Mouse (Mus musculus): ENCODE results near the gene Wdr93. TPM values are rescaled to one million over a fixed set of nuclear protein-coding genes. Genes with fewer than 3 reads are reported as not detected.
A peak's percentile ranks its signal among the peaks of the same experiment; 100 is the strongest.

Wdr93 gene
- total and polyA plus RNA-seq, 3 experiments, result 0.10 to 0.31 TPM; not detected in 1

- Histone ChIP-seq H3K27me3 (ENCODE audit: control insufficient read depth, insufficient read depth, low read length) (no peaks in the 10 kb centered on the region), H3K79me2 (replicated peaks; ENCODE audit: control insufficient read depth, insufficient read depth, low read length) (no peaks in the 10 kb centered on the region), H3K36me3 (ENCODE audit: control insufficient read depth, insufficient read depth, low read length) (no peaks in the 10 kb centered on the region), H3K4me1 (ENCODE audit: control insufficient read depth, insufficient read depth, low read length) (no peaks in the 10 kb centered on the region), H3K4me3 (no peak overlapping the region), H3K27ac (no peak overlapping the region), H3K9ac (ENCODE audit: low read depth, low read length) (no peak overlapping the region)
- WGBS, result 58% methylated on average over 6 of the region's 6 CpGs
- no peak for TF ChIP-seq POLR2A (IDR thresholded peaks at IDR 0.05; ENCODE audit: insufficient read depth, low read depth, low read length)
- TF ChIP-seq CTCF (IDR thresholded peaks at IDR 0.05), result no peak
- no peak for TF ChIP-seq EP300 (IDR thresholded peaks at IDR 0.05; ENCODE audit: insufficient read depth, low read depth, low read length)
- intact Hi-C loops (cut with DNase I), result loop anchor here (1.0 to 10.0 kb wide), 2 partner anchors 115 to 425 kb away; no protein-coding TSS in a partner anchor
- no peak for DNase-seq
Observed at GRCm38 (mm10) chr7:79799506-79799905, 56.5 kb downstream of the Wdr93 start.

GRCm38 (mm10) chr7:79800336-79800735, 57.4 kb downstream of the Wdr93 start:
- H3K79me2 ChIP-seq (replicated peaks; ENCODE audit: control insufficient read depth, insufficient read depth, low read length), result no peaks in the 10 kb centered on the region
- no peaks in the 10 kb centered on the region for H3K4me1 ChIP-seq (ENCODE audit: control insufficient read depth, insufficient read depth, low read length)
- H3K36me3 ChIP-seq (ENCODE audit: control insufficient read depth, insufficient read depth, low read length), result no peaks in the 10 kb centered on the region
- intact Hi-C loops (cut with DNase I), result no loop called here
- H3K9ac ChIP-seq (ENCODE audit: low read depth, low read length), result no peak overlapping the region
- 84% methylated on average over 4 of the region's 4 CpGs for WGBS
- H3K27me3 ChIP-seq (ENCODE audit: control insufficient read depth, insufficient read depth, low read length), result no peaks in the 10 kb centered on the region
- no peak overlapping the region for H3K4me3 ChIP-seq
- no peak overlapping the region for H3K27ac ChIP-seq
- DNase-seq, result no peak
- TF ChIP-seq CTCF (IDR thresholded peaks at IDR 0.05), result no peak
- TF ChIP-seq EP300 (IDR thresholded peaks at IDR 0.05; ENCODE audit: insufficient read depth, low read depth, low read length), result no peak
- TF ChIP-seq POLR2A (IDR thresholded peaks at IDR 0.05; ENCODE audit: insufficient read depth, low read depth, low read length), result no peak

GRCm38 (mm10) chr7:79801391-79801790, 58.4 kb downstream of the Wdr93 start:
- no peaks in the 10 kb centered on the region for H3K36me3 ChIP-seq (ENCODE audit: control insufficient read depth, insufficient read depth, low read length)
- H3K4me3 ChIP-seq, result no peak overlapping the region
- intact Hi-C loops (cut with DNase I), result no loop called here
- DNase-seq, result no peak
- TF ChIP-seq CTCF (IDR thresholded peaks at IDR 0.05) (no peak), POLR2A (IDR thresholded peaks at IDR 0.05; ENCODE audit: insufficient read depth, low read depth, low read length) (no peak), EP300 (IDR thresholded peaks at IDR 0.05; ENCODE audit: insufficient read depth, low read depth, low read length) (no peak)
- H3K79me2 ChIP-seq (replicated peaks; ENCODE audit: control insufficient read depth, insufficient read depth, low read length), result no peaks in the 10 kb centered on the region
- H3K9ac ChIP-seq (ENCODE audit: low read depth, low read length), result no peak overlapping the region
- WGBS, result 80% methylated on average over 11 of the region's 11 CpGs
- no peak overlapping the region for H3K27ac ChIP-seq
- no peaks in the 10 kb centered on the region for H3K4me1 ChIP-seq (ENCODE audit: control insufficient read depth, insufficient read depth, low read length)
- H3K27me3 ChIP-seq (ENCODE audit: control insufficient read depth, insufficient read depth, low read length), result no peaks in the 10 kb centered on the region

DNA sequence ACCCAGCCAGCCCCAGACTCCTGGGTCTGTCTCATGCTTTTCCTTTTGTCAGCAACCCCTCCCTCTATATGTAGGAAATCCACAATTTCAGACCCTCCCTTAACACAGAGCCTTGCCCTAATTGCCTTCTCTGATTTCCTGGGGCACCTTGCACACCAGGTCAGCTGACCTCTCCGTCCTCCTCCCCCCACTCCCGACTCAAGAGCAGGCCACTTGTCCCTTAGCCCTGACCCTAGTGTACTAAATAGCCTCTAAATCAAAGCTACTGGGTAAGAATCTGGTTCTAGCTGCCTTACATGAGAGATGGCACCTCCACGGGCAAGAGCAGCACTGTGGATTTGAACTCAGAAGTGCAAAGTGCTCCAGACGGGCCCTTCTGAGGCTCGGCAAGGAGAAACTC, 59.1 kb downstream of the Wdr93 start:
- Histone ChIP-seq H3K27me3 (ENCODE audit: control insufficient read depth, insufficient read depth, low read length) (no peaks in the 10 kb centered on the region), H3K79me2 (replicated peaks; ENCODE audit: control insufficient read depth, insufficient read depth, low read length) (no peaks in the 10 kb centered on the region), H3K9ac (ENCODE audit: low read depth, low read length) (no peak overlapping the region), H3K4me1 (ENCODE audit: control insufficient read depth, insufficient read depth, low read length) (no peaks in the 10 kb centered on the region), H3K36me3 (ENCODE audit: control insufficient read depth, insufficient read depth, low read length) (no peaks in the 10 kb centered on the region), H3K27ac (no peak overlapping the region), H3K4me3 (no peak overlapping the region)
- intact Hi-C loops (cut with DNase I), result no loop called here
- WGBS, result 80% methylated on average over 5 of the region's 5 CpGs
- no peak for TF ChIP-seq POLR2A (IDR thresholded peaks at IDR 0.05; ENCODE audit: insufficient read depth, low read depth, low read length)
- TF ChIP-seq CTCF (IDR thresholded peaks at IDR 0.05), result no peak
- no peak for TF ChIP-seq EP300 (IDR thresholded peaks at IDR 0.05; ENCODE audit: insufficient read depth, low read depth, low read length)
- DNase-seq, result no peak

DNA sequence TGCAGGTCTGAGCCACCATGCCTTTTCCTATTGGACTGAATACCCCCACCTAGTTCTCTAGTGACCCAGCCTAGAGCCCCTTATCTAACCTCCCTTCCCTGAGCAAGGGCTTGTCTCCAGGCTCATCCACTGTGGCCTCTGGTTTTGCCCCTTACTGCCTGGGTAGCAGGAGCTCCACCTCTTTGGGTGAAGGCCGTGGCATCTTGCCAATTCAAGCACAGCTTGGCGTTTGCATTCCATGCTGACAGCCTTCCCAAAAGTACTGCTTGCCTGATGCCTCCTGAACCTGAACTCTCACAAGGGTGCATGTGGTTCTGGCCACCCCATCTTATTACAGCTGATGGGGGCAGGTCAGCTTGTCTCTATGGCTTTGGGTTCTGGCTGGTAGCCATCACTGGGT, 60.9 kb downstream of the Wdr93 start:
- intact Hi-C loops (cut with DNase I), result no loop called here
- H3K27me3 ChIP-seq (ENCODE audit: control insufficient read depth, insufficient read depth, low read length), result no peaks in the 10 kb centered on the region

DNA sequence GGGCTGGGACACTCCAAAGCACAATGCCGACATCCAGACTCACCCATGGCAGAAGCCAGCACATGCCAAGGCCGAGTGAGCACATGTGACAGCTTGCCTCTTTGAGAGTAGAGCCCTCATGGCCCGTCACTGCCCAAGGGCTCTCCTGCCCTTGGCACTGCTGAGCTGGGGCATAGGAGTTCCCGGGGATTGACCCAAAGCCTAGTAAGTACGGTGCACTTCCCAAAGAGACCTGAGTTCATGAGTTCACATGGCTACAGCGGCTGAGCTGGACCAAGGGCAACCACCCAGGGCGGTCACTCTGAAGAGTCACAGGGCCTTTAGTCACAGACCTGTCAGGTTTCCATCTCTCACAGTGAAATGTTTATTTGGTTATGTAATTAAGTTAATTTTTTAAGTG, 65.6 kb downstream of the Wdr93 start:
- no peak for DNase-seq
- Histone ChIP-seq H3K79me2 (replicated peaks; ENCODE audit: control insufficient read depth, insufficient read depth, low read length) (no peaks in the 10 kb centered on the region), H3K27me3 (ENCODE audit: control insufficient read depth, insufficient read depth, low read length) (peaks cover 1% of the 10 kb centered on the region; the same call in 1 of the 2 replicates), H3K4me1 (ENCODE audit: control insufficient read depth, insufficient read depth, low read length) (no peaks in the 10 kb centered on the region), H3K9ac (ENCODE audit: low read depth, low read length) (no peak overlapping the region), H3K4me3 (no peak overlapping the region), H3K36me3 (ENCODE audit: control insufficient read depth, insufficient read depth, low read length) (no peaks in the 10 kb centered on the region), H3K27ac (no peak overlapping the region)
- intact Hi-C loops (cut with DNase I), result no loop called here
- 86% methylated on average over 7 of the region's 7 CpGs for WGBS
- TF ChIP-seq CTCF (IDR thresholded peaks at IDR 0.05), result no peak
- TF ChIP-seq POLR2A (IDR thresholded peaks at IDR 0.05; ENCODE audit: insufficient read depth, low read depth, low read length), result no peak
- TF ChIP-seq EP300 (IDR thresholded peaks at IDR 0.05; ENCODE audit: insufficient read depth, low read depth, low read length), result no peak

More for the DNA sequence above, 60.9 kb downstream of the Wdr93 start:
- Histone ChIP-seq H3K9ac (ENCODE audit: low read depth, low read length) (no peak overlapping the region), H3K27ac (no peak overlapping the region), H3K4me3 (no peak overlapping the region), H3K79me2 (replicated peaks; ENCODE audit: control insufficient read depth, insufficient read depth, low read length) (no peaks in the 10 kb centered on the region), H3K4me1 (ENCODE audit: control insufficient read depth, insufficient read depth, low read length) (no peaks in the 10 kb centered on the region), H3K36me3 (ENCODE audit: control insufficient read depth, insufficient read depth, low read length) (no peaks in the 10 kb centered on the region)
- WGBS, result 27% methylated on average over 2 of the region's 2 CpGs
- no peak for TF ChIP-seq CTCF (IDR thresholded peaks at IDR 0.05)
- TF ChIP-seq EP300 (IDR thresholded peaks at IDR 0.05; ENCODE audit: insufficient read depth, low read depth, low read length), result no peak
- no peak for TF ChIP-seq POLR2A (IDR thresholded peaks at IDR 0.05; ENCODE audit: insufficient read depth, low read depth, low read length)
- peak in 1 of 2 experiments; percentile 41 for DNase-seq
